In the genomic region with DNA sequence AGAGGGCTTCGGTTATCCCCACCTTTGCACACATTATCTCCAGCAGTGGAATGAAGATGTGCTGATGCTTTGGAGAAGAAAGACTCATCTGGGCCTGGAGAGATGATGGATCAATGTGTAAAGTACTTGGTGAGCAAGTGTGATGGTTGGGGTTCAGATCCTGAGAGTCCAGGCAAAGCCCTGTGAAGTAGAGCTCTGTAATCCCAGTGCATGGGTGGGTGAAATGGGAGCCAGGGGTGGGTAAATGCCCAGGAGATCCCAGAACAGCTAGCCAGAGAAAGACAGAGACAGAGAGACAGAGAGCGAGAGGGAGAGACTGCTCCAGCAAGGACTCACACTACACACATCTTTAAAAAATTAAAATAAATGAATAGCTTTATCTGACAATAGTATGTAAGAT, we compare ENCODE assay signal across 27 mouse cellular contexts.
"Had no signal": no experiment of that assay in that cellular context is flagged by ENCODE, and none has a peak within 500 bp of the region (broad histone marks: within the 10 kb centered on the region; RNA-seq: fewer than 3 reads in every experiment).

No protein-coding gene starts in this region.

- H3K27ac ChIP-seq: embryonic facial prominence, embryonic 10.5 days; embryonic facial prominence, embryonic 12.5 days; embryonic facial prominence, embryonic 13.5 days; embryonic facial prominence, embryonic 15.5 days; forebrain, embryonic 12.5 days; forebrain, embryonic 13.5 days; forebrain, embryonic 15.5 days; gastrocnemius, adult 2 months; heart, adult 2 months had no signal

- DNase-seq: cerebellum, adult 2 months; cerebellum, adult 8-10 months; cerebellum, adult 9-10 months; cerebellum, adult 9-11 months; cerebellum, postnatal 10 days; cerebellum, postnatal 14 days; cerebellum, postnatal 25 days; cerebellum, postnatal 36 days; embryo, embryonic 11 days; forebrain, postnatal 0 days; gastrocnemius, adult 2 months; gastrocnemius, postnatal 10 days; gastrocnemius, postnatal 14 days; gastrocnemius, postnatal 25 days; gastrocnemius, postnatal 36 days; heart, adult 18-20 months; heart, adult 2 months had no signal

- H3K4me1 ChIP-seq: embryonic facial prominence, embryonic 10.5 days; embryonic facial prominence, embryonic 12.5 days; forebrain, embryonic 12.5 days; forebrain, embryonic 13.5 days; forebrain, embryonic 15.5 days had no signal

- H3K36me3 ChIP-seq: embryonic facial prominence, embryonic 10.5 days; embryonic facial prominence, embryonic 12.5 days; embryonic facial prominence, embryonic 13.5 days; embryonic facial prominence, embryonic 15.5 days; forebrain, embryonic 12.5 days; forebrain, embryonic 15.5 days had no signal

- H3K4me2 ChIP-seq: embryonic facial prominence, embryonic 12.5 days; embryonic facial prominence, embryonic 13.5 days; embryonic facial prominence, embryonic 15.5 days; forebrain, embryonic 12.5 days; forebrain, embryonic 13.5 days; forebrain, embryonic 15.5 days had no signal

- H3K27me3 ChIP-seq: embryonic facial prominence, embryonic 12.5 days; embryonic facial prominence, embryonic 13.5 days; embryonic facial prominence, embryonic 15.5 days; forebrain, embryonic 12.5 days; forebrain, embryonic 13.5 days; forebrain, embryonic 15.5 days had no signal

- ATAC-seq: forebrain, embryonic 13.5 days; forebrain, embryonic 14.5 days; forebrain, embryonic 15.5 days; forebrain, embryonic 16.5 days; forebrain, postnatal 0 days had no signal

- H3K9ac ChIP-seq: embryonic facial prominence, embryonic 12.5 days; embryonic facial prominence, embryonic 13.5 days; embryonic facial prominence, embryonic 15.5 days; forebrain, embryonic 12.5 days; forebrain, embryonic 13.5 days; forebrain, embryonic 15.5 days; forebrain, postnatal 0 days had no signal

- H3K9me3 ChIP-seq: embryonic facial prominence, embryonic 10.5 days; embryonic facial prominence, embryonic 12.5 days; embryonic facial prominence, embryonic 13.5 days; embryonic facial prominence, embryonic 15.5 days; forebrain, embryonic 12.5 days; forebrain, embryonic 13.5 days; forebrain, embryonic 15.5 days had no signal

- H3K4me3 ChIP-seq: embryonic facial prominence, embryonic 10.5 days; embryonic facial prominence, embryonic 12.5 days; embryonic facial prominence, embryonic 13.5 days; embryonic facial prominence, embryonic 15.5 days; erythroblast, embryonic 14.5 days; forebrain, embryonic 12.5 days; forebrain, embryonic 13.5 days; forebrain, embryonic 15.5 days; gastrocnemius, adult 2 months; heart, adult 2 months had no signal
